Mouse (Mus musculus): ENCODE measurements around the gene Supt5. TPM values are rescaled to one million over a fixed set of nuclear protein-coding genes. Genes with fewer than 3 reads are reported as not detected.

Gene Supt5
- total RNA-seq, 2 experiments from 2014 or later = 114 to 122 TPM

DNA sequence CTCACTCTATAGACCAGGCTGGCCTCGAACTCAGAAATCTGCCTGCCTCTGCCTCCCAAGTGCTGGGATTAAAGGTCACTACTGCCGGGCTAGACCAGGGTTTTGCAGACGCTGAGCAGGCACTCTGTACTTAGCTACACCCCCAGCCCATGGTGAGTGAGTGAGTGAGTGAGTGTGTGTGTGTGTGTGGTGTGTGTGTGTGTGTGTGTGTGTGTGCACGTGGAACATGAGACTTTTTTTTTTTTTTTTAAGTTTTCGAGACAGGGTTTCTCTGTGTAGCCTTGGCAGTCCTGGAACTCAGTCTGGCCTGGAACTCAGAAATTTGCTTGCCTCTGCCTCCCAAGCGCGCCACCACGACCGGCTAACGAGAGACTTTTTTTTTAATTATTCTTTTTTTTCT is 36.1 kb upstream of the Supt5 start:
- no peak for DNase-seq

DNA sequence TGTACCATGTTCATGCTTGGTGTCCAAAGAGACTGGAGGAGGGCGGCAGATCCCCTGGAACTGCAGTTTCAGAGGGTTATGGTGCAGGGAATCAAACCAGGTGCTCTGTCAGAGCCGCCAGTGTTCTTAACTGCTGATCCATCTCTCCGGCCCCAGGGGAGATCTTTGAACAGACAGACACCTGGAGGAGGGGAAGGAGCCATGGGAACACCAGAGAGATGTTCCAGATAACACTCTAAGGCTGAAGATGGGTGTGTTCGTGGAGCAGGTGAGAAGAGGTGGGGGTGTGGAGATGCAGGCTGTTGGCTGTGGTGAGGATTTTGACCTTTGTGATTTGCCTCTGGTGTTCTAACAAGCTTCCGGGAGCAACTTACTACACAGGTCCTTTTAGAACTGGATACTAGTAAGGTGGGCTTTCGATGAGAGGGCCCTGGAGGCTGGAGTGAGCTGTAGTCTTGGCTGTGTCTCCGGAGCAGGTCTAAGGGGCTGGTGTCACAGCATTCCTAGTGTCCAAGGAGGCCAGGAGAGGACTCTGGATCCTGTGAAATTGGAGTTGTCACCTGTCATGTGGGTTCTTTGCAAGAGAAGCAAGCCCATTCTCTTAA is 35.4 kb upstream of the Supt5 start:
- no peak for DNase-seq

DNA sequence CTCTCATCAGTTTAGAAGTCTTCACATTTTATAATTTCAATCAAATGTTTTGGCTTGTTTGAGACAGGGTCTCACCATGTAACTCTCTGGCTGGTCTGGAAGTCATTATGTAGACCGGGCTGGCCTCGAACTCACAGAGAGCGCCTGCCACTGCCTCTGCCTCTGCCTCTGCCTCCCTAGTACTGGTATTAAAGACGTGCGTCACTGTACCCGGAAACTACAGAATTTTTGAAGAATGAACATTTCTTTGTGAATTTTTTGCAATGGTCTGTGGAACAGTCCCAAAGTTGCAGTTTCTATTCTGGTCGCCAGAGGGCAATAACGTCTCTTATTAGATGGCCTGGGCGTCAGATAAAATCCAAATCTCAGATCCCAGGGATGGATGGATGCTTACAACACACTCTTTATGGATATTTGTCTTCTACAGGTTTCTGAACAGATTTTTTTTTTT is 34.6 kb upstream of the Supt5 start:
- DNase-seq = peak in 1 of 2 experiments; percentile 55

DNA sequence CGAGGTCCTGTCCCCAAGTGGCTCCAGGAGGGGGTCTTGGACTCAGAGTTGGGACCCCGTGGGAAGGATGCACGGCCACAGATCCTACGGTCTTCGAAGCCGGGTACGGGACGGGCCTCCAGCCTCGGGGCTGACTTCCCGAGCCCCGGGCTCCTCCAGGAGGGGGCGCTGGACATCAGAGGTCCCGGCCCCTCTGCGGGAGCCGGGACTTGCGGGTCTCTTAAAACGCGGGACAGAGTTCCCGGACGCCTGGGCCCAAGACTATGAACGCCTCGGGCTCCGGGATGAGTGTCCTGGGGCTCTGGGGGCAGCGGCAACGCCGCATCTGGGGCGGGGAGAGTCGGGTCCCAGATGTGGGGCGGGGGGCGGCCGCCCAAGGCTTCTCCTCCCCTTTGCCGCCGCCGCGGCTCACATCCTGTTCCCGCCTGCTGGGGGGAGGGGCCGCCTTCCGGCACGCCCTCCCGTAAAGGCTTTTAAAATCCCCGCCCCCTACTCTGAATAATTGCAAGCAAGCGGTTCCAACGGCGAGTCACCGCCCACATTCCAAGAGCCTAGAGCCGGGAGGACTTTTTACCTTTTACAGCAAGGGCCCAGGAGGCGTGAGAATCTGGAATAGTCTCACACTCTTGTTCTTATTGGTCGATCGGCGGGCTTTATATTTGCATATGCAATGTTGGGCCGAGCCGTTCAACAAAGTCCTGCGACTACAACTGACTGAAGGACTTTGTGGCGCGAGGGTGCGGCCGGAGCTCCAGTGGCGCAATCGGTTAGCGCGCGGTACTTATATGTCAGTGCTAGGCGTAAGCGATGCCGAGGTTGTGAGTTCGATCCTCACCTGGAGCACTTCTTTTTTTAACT is 33.9 kb upstream of the Supt5 start, which contains the start of gene Plekhg2:
Gene Plekhg2 (minus strand): TSS at position 349 of the 858 bp plus-strand sequence.
- peak; percentile 90 to 91 for DNase-seq

DNA sequence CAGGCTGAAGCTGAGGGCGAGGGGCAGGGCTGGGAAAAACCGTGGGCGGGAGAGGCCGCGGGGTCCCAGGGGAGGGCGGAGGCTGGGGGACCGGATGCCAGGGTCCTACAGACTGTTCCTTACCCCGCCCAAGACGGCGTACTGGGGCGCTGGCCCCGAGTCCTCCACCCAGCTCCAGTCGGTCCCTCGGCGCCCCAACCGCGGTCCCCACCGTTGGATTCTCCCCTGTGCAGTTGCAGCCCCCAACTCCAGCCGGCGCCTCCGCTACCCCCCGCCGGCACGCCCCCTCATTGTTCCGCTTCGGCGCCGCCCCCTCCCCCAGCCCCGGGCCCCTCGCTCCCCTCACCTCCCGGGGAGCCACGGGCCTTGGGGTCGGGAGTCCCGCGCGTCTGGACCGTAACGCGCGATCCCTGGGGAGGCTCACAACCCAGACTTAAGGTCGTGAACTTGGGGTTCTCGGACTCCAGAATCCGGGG is 33.0 kb upstream of the Supt5 start:
- no peak for DNase-seq

DNA sequence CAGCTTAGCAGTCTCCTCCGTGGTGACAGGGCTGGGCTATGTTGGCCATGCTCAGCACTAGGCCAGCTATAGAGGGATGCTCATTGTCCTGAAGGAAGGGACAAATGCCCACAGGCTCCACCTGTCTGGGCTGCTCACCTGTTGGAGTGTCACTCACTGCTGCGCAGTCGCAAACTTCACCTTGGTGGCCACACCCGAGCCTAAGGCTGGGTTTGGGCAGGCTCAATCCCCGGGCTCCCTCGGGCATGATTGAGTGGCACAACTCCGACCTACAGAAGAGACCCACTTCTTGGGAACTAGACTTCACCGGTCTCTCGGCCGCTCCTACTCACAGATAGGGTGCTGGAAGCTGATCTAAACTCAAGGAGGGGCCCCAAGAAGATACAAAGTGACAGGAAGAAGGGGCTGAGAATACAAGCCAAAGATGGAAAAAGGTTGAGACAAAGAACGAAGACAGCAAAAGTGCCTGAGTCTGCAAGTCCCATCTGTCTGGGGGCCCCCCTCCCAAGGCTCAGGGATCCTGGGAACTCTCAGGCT is 32.5 kb upstream of the Supt5 start:
- no peak for DNase-seq

DNA sequence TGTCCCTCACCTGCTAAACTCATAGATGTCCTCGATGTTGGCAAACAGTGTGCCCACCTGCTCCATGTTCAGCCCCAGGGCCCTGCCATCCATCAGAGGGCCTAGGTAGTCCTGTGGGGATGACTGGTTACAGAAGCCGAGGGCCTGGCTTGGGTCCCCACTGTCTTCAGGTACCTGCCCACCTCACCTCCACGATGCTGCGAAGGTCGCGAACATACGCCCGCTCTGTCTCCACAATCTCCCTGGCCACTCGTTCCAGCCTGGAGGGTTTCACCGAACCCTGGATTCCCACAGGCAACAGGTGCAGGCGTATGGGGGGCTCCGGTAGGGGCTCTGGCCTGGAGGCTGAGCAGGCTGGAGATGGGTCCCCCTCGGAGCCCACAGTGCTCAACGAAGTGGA is 31.5 kb upstream of the Supt5 start:
- no peak for DNase-seq

DNA sequence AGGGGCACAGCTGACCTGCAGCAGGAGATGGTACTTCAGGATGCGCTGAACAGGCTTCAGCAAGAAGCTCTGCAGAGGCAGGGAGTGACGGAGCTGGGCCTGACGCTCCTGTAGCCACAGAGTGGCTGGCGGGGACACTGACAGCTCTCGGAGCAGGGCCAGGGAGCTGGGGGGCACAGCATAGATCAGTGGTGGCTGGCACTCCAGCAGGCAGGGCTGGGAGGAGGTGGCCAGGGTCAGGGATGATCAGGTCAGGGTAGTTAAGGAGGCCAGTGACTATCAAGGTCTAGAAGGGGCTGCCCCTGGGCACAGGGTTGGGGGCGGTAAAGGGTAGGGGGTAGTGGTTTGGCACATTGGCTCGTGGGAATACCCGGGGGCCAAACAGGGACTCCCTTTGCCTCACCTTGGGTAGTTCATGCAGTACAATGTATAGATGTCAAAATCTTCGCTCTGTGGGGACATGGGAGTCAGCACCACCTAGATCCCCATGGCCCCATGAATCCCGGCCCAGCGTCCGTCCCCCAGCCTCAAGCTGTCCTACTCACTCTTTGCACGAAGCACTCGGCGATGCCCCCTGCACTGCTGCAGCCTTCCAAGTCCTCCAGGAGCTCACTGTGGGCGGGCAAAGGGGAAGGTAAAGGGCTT is 29.9 kb upstream of the Supt5 start:
- DNase-seq = no peak

DNA sequence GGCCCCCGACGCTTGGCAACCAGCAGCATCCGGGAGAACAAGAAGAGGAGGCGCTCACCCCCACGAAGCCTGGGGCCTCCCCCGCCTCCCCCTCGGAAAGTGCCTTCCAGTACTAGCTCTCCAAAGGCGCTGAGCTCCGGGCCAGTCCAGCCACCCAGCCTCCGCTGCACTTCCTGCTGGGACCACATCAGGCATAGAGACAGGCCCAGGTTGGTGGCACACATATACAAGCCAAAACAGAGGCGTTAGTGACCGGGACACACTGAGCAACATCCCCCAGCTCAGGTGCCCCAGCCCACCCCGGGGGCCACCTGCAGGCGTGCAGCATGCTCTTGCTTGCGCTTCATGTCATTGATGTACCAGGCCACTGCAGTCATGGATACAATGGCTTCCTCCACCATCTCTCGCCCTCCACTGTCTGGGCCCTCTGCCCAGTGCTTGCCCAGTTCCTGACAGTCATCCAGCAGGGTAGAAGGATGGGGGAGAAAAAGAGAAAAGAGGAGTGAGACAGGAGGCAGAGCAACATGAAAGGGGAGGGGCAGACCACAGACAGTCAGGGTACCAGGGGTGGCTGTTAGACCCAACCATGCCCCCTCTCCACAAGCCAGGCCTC is 29.2 kb upstream of the Supt5 start:
- no peak for DNase-seq

DNA sequence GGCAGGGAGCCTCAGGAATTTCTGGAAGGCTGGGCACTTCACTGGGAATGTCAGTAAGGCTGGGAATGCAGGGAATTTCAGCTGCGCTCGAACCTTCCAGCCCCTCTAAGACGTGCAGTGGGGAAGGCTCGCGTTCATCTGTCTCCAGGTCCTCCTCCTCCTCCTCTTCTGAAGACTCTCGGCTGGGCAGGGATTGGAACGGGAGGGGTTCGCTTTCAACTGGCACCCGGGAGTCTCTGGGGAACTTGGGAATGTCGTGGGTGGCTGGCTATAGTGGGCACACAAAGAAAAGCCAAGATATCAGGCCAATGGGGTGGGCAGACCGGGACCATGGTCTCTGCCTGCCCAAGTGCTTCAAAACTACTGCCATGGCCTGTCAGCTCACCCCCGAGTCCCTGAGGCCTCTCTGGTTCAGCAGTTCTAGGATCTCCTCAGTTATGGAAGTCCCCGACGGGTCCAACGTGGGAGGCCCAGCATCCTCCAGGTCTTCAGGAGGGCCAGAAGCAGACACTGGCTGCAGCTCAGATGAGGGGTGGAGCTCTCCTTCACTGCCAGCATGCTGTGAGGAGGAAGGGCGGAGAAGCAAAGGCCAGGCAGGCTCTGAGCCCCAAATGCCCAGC is 24.0 kb upstream of the Supt5 start:
- no peak for DNase-seq

DNA sequence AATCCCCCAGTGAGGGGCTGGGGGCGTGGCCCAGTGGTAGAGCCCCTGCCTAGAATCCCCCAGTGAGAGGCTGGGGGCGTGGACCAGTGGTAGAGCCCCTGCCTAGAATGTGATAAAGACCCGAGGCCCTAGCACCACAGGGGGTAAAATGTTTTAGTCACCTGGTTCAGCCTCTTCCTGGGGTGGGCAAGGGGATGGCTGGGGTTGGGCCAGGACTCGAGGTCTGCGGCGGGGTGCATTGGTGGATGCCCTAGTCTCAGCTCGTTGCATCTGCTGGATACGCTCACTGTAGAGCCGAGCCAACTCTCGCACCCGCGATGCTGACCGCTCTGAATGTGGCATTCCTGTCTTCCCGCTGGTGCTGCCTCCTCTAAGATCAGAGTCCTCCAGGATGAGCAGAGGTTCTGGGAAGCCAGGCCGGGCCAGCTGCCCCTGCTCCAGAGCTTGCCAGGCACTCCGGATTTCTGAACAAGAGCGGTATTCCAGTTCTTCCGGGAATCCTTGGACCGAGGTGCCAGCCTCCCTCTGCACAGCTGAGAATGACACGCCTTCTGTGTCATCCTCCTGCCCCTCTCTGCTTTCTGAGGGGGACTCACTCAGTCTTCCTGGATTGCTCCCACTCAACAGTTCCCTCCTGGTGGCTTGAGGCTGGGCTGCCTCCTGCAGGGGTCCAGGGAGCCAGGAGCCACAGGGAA is 23.2 kb upstream of the Supt5 start:
- no peak for DNase-seq

DNA sequence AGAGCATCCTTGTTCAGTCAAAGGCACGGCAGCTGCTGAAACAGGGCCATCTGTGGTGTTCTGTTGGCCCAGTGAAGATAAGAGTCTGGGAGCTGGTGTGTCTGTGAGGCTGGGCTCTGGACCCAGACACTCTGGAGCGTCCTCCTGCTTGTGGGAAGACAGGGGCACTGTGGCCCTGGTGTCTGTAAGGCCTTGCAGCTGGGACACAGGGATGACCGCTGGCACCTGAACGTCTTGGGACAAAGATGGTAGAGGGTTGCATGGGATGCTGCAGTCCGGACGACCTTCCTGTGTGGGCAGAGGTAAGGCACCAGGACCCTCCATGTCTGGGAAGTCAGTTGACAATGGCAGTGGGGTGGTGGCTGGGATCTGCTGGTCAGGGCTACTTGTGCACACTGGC is 21.7 kb upstream of the Supt5 start:
- DNase-seq = no peak

DNA sequence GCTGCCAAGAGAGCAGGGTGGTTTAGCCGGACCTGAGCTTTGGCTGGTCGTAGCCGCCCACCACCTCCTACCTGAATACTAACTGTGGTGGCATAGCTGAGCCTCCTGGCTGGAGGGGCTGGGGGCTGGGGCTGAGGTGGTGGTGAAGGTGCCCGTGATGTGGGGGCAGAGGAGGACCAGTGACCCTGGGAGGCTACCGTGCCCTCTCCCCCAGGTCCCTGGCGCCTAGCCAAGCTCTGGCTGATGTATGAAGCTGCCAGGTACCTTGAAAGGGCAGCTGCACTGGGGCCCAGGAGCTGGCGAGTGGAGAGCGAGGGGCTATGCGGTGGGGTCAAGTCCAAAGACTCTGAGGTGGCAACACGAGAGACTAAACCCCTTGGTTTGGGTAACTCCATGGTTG is 21.3 kb upstream of the Supt5 start:
- DNase-seq = no peak

DNA sequence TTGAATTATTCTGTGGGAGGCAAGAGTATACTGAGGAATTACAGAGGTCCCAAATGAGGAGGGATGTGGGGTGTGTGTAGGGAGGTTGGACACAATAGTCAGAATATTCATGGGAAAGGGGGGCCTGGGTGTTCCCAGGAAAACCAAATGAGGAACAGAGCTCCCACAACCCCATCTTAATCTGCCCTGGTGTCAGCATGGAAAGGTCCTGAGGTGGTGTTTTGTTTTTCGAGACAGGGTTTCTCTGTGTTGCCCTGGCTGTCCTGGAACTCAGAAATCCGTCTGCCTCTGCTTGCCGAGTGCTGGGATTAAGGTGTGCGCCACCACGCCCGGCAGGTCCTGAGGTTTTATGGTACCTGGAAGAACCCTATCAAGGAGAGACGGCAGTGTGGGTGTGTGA is 19.9 kb upstream of the Supt5 start:
- no peak for DNase-seq

DNA sequence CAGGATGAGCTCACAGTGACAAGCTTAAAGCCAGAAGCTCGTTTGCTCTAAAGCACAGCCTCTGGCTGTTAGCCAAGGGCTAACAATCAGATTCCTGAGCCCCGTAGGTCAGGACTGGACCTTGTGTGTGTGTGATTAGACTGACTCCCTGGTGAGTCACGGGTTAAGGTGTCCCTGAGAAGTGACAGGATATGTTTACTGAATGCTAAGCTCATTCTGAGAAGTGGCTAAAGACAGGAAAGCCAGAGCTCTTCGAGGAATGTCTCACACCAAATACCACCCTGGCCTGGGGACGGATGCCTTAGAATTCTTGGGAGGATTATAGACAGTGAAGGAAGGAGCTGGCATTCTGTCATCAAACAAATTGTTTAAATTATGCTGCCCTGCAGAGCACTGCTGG is 19.4 kb upstream of the Supt5 start:
- DNase-seq = no peak

DNA sequence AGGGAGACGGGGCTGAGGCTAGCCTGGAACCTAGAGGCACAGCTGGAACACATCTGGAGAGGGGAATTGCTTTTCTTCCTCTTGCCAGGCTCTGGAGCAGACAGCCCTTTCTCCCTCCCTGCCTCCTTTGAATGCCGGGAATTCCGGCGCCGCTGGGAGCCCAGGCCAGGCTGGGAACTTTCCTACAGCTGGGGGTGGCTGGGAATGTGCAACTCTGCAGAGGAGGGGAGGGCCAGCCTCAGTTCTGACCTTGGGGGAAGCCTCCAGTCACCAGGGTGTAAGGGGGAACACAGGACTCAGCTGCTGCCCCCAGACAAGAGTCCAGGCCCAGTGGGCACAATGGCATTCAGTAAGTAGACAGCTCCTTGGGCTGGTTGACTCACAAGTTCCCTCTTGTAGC is 18.4 kb upstream of the Supt5 start:
- DNase-seq = no peak

DNA sequence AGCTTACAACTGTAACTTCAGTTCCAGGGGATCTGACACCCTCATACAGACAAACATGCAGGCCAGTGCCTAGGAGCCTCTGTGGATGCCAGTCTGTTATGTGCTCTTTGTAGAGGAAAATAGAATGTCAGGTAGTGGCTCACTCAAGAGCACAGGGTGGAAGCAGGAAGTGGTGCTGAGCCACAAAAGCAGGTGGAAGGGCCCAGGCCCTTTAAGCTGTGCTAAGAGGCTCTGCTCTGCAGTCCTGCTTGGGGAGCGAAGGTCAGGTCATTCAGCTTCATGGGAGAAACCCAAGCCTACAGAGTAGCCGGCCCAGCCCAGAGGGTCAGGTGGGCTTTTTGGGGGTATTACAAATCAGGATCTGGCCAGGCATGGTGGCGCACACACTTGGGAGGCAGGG is 16.7 kb upstream of the Supt5 start:
- DNase-seq = no peak

DNA sequence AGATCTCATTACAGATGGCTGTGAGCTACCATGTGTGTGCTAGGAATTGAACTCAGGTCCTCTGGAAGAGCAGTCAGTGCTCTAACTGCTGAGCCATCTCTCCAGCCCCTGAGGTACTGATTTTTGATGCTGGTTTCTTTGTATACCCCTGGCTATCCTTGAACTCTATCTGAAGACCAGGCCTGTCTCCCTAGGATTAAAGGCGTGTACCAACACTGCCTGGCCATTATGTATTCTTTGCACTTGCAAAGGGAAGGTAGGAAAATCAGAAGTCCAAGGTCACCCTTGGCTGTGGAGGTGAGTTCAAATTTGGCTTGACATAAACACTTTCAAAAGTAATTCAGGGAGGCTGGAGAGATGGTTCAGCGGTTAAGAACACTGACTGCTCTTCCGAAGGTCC is 16.1 kb upstream of the Supt5 start:
- no peak for DNase-seq

DNA sequence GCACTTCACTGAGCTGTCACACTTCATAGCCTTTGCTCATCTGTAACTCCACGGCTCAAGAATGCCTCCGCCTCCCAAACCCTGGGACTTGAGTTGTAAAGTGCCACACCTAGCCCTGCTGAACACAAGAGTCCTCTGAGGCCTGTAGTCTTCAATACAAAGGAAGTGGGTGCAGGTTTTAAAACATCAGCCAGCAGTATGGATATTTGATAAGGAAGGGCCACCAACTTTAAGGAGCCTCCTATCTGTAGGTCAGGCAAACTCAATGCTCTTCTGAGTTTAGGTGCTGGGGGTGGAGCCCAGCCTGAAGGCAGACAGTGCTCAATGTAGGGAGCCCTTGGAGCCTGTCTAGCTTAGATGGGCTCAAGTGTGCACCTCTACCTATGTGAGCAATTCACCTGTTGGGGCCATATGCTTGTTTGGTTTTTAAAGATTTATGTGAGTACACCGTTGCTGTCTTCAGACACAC is 15.6 kb upstream of the Supt5 start:
- no peak for DNase-seq

DNA sequence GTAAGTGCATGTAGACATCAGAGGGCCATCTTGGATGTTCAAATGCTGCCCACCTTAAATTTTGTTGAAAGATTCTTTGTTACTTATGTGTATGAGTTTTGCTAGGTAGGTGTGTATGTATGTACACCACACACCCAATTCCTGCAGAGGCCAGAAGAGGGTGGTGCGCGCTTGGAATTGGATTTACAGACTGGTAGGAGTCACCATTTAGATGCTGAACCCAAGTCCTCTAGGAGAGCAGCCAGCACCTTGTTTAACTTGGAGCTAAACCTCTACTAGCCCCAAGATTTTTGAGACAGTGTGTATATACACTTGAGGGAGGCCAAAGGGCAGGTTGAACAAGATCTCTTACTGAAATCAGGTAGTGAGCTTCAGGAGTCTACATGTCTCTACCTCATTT is 14.7 kb upstream of the Supt5 start:
- no peak for DNase-seq

DNA sequence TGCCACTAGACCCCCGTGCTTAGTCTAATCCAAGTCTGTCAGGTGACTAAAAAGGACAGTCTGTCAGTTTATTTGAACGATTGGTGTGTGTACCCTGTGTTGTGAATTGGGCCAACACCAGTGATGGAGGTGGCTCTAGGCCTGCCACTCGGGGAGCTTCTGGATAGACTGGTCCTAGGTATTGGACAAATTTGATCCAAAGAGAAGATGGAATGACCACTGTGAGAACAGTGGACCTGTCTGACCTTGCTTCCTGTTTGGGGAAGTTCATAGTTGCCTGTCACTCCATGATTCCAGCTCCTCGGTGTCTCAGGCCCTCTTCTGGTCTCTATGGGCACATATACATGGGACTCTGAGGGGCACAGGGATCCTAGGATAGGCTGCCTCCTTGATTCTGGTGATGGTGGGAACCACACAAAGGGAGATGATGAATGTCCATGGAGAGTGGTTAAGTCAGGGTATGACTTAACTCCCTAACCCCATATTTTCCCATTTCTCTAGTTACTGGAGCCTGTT is 13.2 kb upstream of the Supt5 start:
- DNase-seq = no peak

All from layer of hippocampus, postnatal 36 days (tissue).